In genomic region chr14:48120443-48120751, GRCm38 (mm10) we compare ENCODE assay signal across 8 mouse cellular contexts. TPM values are rescaled to one million over a fixed set of nuclear protein-coding genes. Genes with fewer than 3 reads are reported as not detected.
DNase-seq lines count a peak whose midpoint lies in the region; ATAC-seq and TF ChIP-seq lines count a peak whose summit lies in the region.

No protein-coding gene starts in this region.

- H3K4me2 ChIP-seq in lung, embryonic 15.5 days: peak overlapping the region; percentile 92
- peak overlapping the region; percentile 64 for H3K4me2 ChIP-seq in forebrain, embryonic 14.5 days (ENCODE audit: low read length)
- peak overlapping the region; percentile 82 for H3K4me2 ChIP-seq in limb, embryonic 14.5 days (replicated peaks; ENCODE audit: low read depth, low read length, severe bottlenecking)

- no peak; the same call in 1 of the 2 replicates for ATAC-seq in lung, embryonic 15.5 days (ENCODE audit: borderline replicate concordance, extremely low read depth, low FRiP score, low TSS enrichment)
- ATAC-seq in forebrain, embryonic 14.5 days: no peak
- no peak for ATAC-seq in limb, embryonic 14.5 days (ENCODE audit: low FRiP score, low read depth)

- peak overlapping the region; percentile 87 for H3K9ac ChIP-seq in lung, embryonic 15.5 days
- H3K9ac ChIP-seq in forebrain, embryonic 14.5 days (ENCODE audit: low read length): peak overlapping the region; percentile 90; the same call in 1 of the 2 replicates
- peak overlapping the region; percentile 90 for H3K9ac ChIP-seq in limb, embryonic 14.5 days (ENCODE audit: low read depth, low read length, severe bottlenecking)

- H3K4me1 ChIP-seq in lung, embryonic 15.5 days: peaks cover 42% of the 10 kb centered on the region
- H3K4me1 ChIP-seq in forebrain, embryonic 14.5 days (ENCODE audit: control insufficient read depth, insufficient read depth, low read length): peaks cover 26% of the 10 kb centered on the region
- peaks cover 37% of the 10 kb centered on the region for H3K4me1 ChIP-seq in limb, embryonic 14.5 days (ENCODE audit: control insufficient read depth, insufficient read depth, low read length)
- H3K4me1 ChIP-seq in olfactory bulb, adult 2 months (ENCODE audit: control insufficient read depth, insufficient read depth, low read length): peaks cover 16% of the 10 kb centered on the region

- TF ChIP-seq POLR2A in limb, embryonic 14.5 days (IDR thresholded peaks at IDR 0.05; ENCODE audit: borderline replicate concordance, extremely low read depth, insufficient read depth, insufficient read length): no peak
- no peak for TF ChIP-seq POLR2A in olfactory bulb, adult 2 months (IDR thresholded peaks at IDR 0.05; ENCODE audit: insufficient read depth, low read depth, low read length)

- no peak for DNase-seq in lung, postnatal 14 days
- DNase-seq in forebrain, embryonic 14.5 days (ENCODE audit: low spot score): no peak
- DNase-seq in limb, embryonic 14.5 days (ENCODE audit: low spot score): no peak
- no peak for DNase-seq in frontal cortex, adult 2 months (ENCODE audit: extremely low spot score in 1 of 2, low spot score in 1 of 2)
- DNase-seq in embryo, embryonic 10.5 days (ENCODE audit: low spot score): no peak
- DNase-seq in kidney, adult 18-20 months: no peak

- no peak for TF ChIP-seq CTCF in olfactory bulb, adult 2 months (IDR thresholded peaks at IDR 0.05; ENCODE audit: insufficient read depth, low read depth, low read length)

- H3K9me3 ChIP-seq in lung, embryonic 15.5 days: no peaks in the 10 kb centered on the region
- H3K9me3 ChIP-seq in forebrain, embryonic 14.5 days (replicated peaks; ENCODE audit: control insufficient read depth, low read length): no peaks in the 10 kb centered on the region
- H3K9me3 ChIP-seq in limb, embryonic 14.5 days (ENCODE audit: control insufficient read depth, low read length): no peaks in the 10 kb centered on the region

- H3K36me3 ChIP-seq in lung, embryonic 15.5 days: no peaks in the 10 kb centered on the region
- no peaks in the 10 kb centered on the region for H3K36me3 ChIP-seq in forebrain, embryonic 14.5 days (ENCODE audit: control insufficient read depth, insufficient read depth, low read length)
- no peaks in the 10 kb centered on the region for H3K36me3 ChIP-seq in limb, embryonic 14.5 days (ENCODE audit: control insufficient read depth, insufficient read depth, low read length)

- no peaks in the 10 kb centered on the region for H3K27me3 ChIP-seq in lung, embryonic 15.5 days
- H3K27me3 ChIP-seq in forebrain, embryonic 14.5 days (replicated peaks; ENCODE audit: control insufficient read depth, insufficient read depth, low read length): no peaks in the 10 kb centered on the region
- H3K27me3 ChIP-seq in limb, embryonic 14.5 days (ENCODE audit: control insufficient read depth, insufficient read depth, low read length): no peaks in the 10 kb centered on the region

- WGBS in lung, embryonic 15.5 days: 2% methylated on average over 6 of the region's 10 CpGs
- WGBS in forebrain, embryonic 14.5 days: 3% methylated on average over 10 of the region's 10 CpGs
- 2% methylated on average over 10 of the region's 10 CpGs for WGBS in limb, embryonic 14.5 days
- under 1% methylated on average over 10 of the region's 10 CpGs for WGBS in olfactory bulb, adult 2 months

- H3K4me3 ChIP-seq in lung, embryonic 15.5 days: peak overlapping the region; percentile 95
- peak overlapping the region; percentile 83 for H3K4me3 ChIP-seq in forebrain, embryonic 14.5 days (ENCODE audit: low read depth, low read length)
- H3K4me3 ChIP-seq in limb, embryonic 14.5 days (replicated peaks; ENCODE audit: low read length): peak overlapping the region; percentile 83
- peak overlapping the region; percentile 93 for H3K4me3 ChIP-seq in olfactory bulb, adult 2 months (ENCODE audit: insufficient read depth, low read depth, low read length)

- H3K27ac ChIP-seq in lung, embryonic 15.5 days: peak overlapping the region; percentile 81
- no peak overlapping the region for H3K27ac ChIP-seq in forebrain, embryonic 14.5 days (ENCODE audit: low read depth, low read length)
- peak overlapping the region; percentile 82 for H3K27ac ChIP-seq in limb, embryonic 14.5 days (replicated peaks; ENCODE audit: low read depth, low read length)
- peak overlapping the region; percentile 72 for H3K27ac ChIP-seq in olfactory bulb, adult 2 months (ENCODE audit: insufficient read depth, low read depth, low read length)

RNA-seq across cellular contexts. Expression of gene Peli2, which starts 0.2 kb away (rescaled TPM):
- 14.8 and 15.1 TPM in 2 replicates for polyA plus RNA-seq in lung, embryonic 15.5 days (2015; fragmentation: Nextera tagmentation; extraction: Ambion mirVana)
- 5.1 and 7.5 TPM in 2 replicates for polyA plus RNA-seq in forebrain, embryonic 14.5 days (2014; fragmentation: Nextera tagmentation; extraction: Ambion mirVana)
- polyA plus RNA-seq in limb, embryonic 14.5 days (2012; rRNA removed): 14.5 and 17.0 TPM in 2 replicates
- polyA plus RNA-seq in limb, embryonic 14.5 days (2014; fragmentation: Nextera tagmentation; extraction: Ambion mirVana): 9.1 and 11.3 TPM in 2 replicates
- 103 TPM in 1 of 2 replicates, not detected in the other for polyA plus RNA-seq in olfactory bulb, adult 2 months (2012; ENCODE audit: insufficient read depth, insufficient read length, low replicate concordance, missing spikeins)
- 28.5 and 30.9 TPM in 2 replicates for polyA plus RNA-seq in frontal cortex, adult 2 months (2012; rRNA removed)
